Mouse (Mus musculus) heart, postnatal 14 days (tissue): Measurements from ENCODE around the gene Ptpra. TPM values are rescaled to one million over a fixed set of nuclear protein-coding genes. Genes with fewer than 3 reads are reported as not detected.
"Not testable (repeated sequence)": the region's sequence is repeated elsewhere in the genome, so short reads cannot be mapped to it uniquely, and the experiment has no call there.

Experiments
- DNase-seq, 2 experiments: peaks; one replicate each; pipeline ENCODE4 v3.0.0; 2021 to 2022
- intact Hi-C: fragments of 180-260 bp; cut with DNase I; formaldehyde crosslinking; loops from one replicate; pipeline ENCODE4 v1.15.1; 2025
- total RNA-seq, 2 experiments: library from RNA; stranded (reverse); gene quantifications; 2 replicates each; pipeline ENCODE4 v1.2.3; 2021

Gene Ptpra
- total RNA-seq, 2 experiments from 2014 or later: 61.8 to 63.8 TPM

DNA sequence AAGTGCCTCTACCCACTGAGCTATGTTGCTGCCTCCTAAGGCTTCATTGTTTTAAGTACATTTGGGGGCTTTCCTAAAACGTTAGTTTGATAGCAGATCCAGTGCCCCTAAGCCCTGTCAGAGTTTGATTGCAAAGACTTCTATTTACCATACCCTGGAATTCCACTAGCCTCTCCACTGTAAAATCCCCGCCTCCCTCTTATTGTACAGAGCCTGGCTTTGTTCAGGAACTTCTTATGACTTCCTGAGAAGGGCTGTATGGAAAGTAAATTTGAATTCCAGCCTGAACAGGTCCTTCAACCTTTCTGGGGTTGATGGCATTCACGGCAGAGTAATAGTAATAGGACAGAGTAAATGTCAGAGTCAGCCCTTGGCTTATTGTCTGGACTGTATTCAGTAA is 86.8 kb downstream of the Ptpra start:
- no peak for DNase-seq
- intact Hi-C loops: no loop called here

DNA sequence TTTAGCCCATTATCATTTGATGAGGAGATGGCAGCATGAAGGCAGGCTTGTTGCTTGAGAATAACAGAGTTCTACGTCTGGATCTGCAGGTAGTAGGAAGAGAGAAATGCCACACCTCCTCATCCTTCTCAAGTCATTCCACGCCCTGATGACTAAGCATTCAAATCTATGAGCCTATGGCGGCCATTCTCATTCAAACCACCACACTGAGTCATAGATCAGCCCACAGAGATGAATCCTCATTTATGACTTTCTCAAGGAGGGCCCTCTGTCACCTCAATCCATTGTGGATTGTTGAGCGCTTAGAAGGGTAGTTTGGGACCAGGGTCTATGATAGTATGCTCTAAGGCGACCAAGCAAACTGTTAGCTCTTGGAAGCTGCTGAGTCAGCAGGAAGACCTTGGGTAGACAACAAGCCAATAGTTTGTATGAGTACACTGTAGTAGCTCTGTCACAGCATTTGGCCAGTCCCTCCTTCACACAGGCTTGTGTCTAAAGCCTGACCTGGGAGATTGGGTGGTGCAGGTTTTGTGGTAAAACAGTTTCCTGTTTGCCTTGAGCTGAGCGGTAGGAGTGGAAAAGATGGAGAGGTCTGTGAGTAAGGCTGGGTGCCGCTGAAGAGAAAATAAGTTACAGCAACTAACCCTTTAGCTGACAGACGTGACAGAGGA is 88.9 kb downstream of the Ptpra start:
- DNase-seq: no peak
- intact Hi-C loops: no loop called here

DNA sequence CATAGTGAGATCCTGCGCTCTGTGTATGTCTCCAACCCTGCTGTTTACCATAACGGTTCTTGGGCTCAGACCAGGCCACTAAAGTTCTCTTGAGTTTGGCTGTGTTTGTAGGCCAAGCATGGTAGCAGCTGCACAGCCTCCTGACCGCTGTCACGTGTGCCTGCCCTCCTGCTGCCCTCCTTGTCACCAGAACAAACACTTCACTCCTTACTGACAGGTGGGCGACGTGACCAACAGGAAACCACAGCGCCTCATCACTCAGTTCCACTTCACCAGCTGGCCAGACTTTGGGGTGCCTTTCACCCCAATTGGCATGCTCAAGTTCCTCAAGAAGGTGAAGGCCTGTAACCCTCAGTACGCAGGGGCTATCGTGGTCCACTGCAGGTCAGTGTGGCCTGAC is 90.2 kb downstream of the Ptpra start:
- intact Hi-C loops: no loop called here
- no peak for DNase-seq

DNA sequence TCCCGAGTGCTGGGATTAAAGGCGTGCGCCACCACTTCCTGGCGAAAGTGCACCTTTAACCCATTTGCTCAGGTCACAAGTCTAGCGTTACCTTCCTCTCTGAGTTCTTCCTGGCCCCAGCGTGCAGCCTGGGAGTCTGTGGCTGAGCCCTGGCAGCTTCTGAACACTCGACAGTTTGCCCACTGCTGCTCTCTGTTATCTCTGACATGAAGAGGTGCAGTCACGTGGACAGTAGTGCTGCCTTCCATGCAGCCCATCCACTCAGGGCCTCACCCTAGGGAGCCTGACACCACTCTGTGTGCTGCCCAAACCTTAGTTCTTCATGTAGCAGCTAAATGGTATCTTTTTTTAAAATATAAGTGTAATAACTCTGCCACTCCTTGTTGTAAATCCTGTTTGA is 96.9 kb downstream of the Ptpra start:
- intact Hi-C loops: no loop called here
- no peak for DNase-seq

DNA sequence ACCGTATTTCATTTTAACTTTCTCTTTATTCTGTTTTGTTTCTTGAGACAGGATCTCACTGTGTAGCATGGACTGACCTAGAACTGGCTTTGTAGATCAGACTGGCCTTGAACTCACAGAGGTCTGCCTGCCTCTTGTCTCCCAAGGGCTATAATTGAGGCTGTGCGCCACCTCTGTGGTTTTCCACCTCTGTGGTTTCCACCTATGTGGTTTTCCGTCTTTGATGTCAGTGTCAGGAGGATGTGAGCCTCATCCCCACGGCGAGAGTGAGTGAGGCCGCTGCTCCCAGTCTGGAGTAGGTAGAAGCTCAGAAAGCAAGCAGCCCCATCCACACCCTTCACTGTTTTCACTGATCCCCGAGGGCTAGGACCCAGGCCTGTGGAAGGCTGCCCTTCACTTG is 104.8 kb downstream of the Ptpra start:
- no peak for DNase-seq
- intact Hi-C loops: no loop called here

DNA sequence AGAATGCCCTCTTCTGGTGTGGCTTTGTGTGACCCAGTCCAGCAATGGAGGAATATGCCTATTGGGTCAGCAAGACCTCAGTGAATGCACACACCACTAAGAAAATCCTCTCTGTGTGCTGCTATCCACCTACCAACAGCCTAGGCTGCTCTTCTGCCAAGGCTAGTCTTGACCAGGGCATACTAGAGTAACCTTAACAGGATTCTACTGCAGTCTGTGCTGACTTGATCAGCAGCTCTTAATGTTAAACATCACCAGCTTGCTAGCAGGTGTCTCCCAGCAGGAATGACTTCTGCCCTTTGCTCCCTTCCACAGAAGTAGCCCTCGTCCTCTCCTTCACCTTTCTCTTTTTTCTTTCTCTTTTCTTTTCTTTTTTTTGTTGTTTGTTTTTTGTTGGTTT is 106.2 kb downstream of the Ptpra start:
- intact Hi-C loops: no loop called here
- DNase-seq: no peak

- intact Hi-C loops: no loop called here
- DNase-seq: no peak
Observed at GRCm38 (mm10) chr2:130557462-130557861, 107.4 kb downstream of the Ptpra start.

- intact Hi-C loops: no loop called here
- no peak for DNase-seq
Observed at GRCm38 (mm10) chr2:130558015-130558414, 107.9 kb downstream of the Ptpra start.

- peak; percentile 93 to 94 for DNase-seq
- intact Hi-C loops: loop anchor here (2.0 kb wide), 1 partner anchor 33 kb away; no protein-coding TSS in a partner anchor
Observed at GRCm38 (mm10) chr2:130563212-130564055, 113.4 kb downstream of the Ptpra start, which contains the start of gene Mrps26. Mrps26 (plus strand) TSS chr2:130563742.

- intact Hi-C loops: loop anchor here (2.0 kb wide), 1 partner anchor 33 kb away; no protein-coding TSS in a partner anchor
- DNase-seq: no peak
Observed at GRCm38 (mm10) chr2:130564063-130564462, 114.0 kb downstream of the Ptpra start.

DNA sequence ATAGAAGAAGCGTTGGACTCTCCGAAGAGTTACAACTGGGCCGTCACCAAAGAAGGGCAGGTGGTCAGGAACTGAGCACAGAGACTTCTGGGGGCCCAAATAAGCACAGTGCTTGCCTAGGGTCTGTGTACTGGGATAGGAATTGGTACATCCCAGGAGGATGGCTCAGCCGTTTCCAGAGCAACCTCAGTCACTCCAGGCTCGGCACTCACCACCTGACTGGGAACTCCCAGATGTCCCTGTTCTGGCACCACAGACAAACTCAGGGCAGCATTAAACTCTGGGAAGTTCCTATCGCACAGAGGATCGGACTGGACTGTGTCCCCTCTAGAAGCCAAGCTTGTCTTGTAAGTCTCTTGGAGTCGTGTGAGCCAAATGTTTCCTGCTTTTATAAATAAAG is 114.9 kb downstream of the Ptpra start:
- no peak for DNase-seq
- intact Hi-C loops: loop anchor here (2.0 kb wide), 1 partner anchor 32 kb away; no protein-coding TSS in a partner anchor

DNA sequence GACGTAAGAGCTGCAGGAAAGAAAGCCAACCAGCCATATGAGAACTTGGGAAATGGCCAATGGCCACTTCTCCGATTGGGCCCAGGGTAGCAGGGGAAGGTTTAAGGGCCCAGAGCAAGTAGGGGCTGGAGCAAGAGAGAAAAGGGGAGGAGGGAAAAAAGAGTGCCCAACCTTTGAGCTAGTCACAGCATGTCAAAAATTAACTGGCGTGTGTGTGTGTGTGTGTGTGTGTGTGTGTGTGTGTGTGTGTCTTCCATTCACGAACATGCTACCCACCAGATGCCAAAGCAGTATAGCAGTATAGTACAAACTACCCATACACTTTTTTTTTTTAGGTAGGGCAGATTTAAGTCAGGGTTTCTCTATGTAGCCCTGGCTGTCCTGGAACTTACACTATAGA is 118.8 kb downstream of the Ptpra start:
- DNase-seq: no peak
- intact Hi-C loops: no loop called here

GRCm38 (mm10) chr2:130569926-130570325 is 119.8 kb downstream of the Ptpra start:
- intact Hi-C loops: no loop called here

GRCm38 (mm10) chr2:130574960-130575359 is 124.9 kb downstream of the Ptpra start:
- intact Hi-C loops: no loop called here
- DNase-seq: no peak

More at GRCm38 (mm10) chr2:130569926-130570325, 119.8 kb downstream of the Ptpra start:
- no peak for DNase-seq

DNA sequence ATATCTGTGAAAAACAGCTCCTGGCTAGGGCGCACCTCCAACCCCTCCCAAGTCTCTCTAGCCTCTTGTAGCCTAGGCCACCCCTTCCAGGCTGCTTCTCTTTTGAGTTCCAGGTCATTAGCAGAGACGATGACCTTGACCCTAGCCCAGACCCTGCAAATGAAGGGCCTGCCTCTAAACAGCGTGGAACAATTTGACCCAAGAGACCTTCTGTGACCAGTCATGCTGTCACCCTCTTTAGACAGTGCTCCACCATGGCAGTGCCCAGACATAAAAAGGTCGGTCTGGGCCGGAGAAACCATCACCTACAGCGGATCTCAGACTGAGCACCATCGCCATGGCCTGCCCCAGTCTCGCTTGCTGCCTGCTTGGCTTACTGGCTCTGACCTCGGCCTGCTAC is 125.8 kb downstream of the Ptpra start, which contains the start of gene Oxt:
Gene Oxt, plus strand, starts transcription at position 301 of the 400 bp plus-strand sequence.
- no peak for DNase-seq
- intact Hi-C loops: no loop called here

DNA sequence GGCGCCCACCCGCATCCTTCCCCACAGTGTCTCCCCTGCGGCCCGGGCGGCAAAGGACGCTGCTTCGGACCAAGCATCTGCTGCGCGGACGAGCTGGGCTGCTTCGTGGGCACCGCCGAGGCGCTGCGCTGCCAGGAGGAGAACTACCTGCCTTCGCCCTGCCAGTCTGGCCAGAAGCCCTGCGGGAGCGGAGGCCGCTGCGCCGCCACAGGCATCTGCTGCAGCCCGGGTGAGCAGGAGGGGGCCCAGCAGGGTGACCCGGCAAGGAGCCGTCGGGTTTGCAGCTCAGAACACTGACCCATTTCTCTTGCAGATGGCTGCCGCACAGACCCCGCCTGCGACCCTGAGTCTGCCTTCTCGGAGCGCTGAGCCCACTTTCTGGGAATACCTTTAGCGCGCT is 126.5 kb downstream of the Ptpra start:
- intact Hi-C loops: not testable (repeated sequence)

DNA sequence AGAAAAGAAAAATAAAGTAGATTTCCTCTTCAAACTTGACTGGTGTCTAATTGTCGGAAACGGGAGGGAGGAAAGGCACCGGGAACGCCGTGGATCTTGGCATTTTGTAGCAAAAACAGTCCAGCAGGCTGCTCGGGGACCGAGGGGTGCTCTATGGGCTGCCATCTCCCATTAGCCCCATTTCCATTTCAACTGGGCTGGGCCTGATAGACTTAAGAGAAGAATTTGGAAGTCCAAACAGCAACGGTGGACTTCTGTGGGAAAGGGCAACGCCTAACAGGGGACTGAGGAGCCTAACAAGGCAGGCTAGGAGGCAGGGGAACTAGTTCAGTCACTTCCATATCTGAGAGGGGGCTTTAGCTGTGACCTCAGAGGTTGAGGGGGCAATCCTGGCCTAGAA is 126.9 kb downstream of the Ptpra start:
- DNase-seq: no peak
- intact Hi-C loops: no loop called here

More for the DNA sequence above, 126.5 kb downstream of the Ptpra start:
- DNase-seq: peak in 1 of 2 experiments; percentile 31

DNA sequence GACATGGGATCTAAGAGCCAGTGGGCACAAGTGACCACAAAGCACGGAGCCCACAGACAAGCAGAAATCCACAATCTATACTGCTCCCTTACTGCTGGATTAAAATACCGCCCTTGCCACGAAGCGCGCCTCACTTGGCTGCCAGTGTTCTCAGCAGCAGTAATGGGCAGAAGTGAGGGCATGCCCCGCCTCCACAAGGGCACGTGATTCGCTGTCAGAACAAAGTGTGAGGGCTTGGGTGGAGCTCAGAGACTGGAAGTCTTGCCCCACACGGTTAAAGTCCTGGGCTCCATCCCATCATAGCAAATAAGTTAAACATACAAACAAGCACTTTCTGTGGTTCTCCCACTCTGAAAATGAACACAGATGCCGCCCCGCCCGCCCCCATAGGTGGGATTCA is 127.6 kb downstream of the Ptpra start:
- intact Hi-C loops: no loop called here
- DNase-seq: peak; percentile 33 to 41

GRCm38 (mm10) chr2:130578148-130578547 is 128.1 kb downstream of the Ptpra start:
- DNase-seq: peak; percentile 51 to 68
- intact Hi-C loops: no loop called here

DNA sequence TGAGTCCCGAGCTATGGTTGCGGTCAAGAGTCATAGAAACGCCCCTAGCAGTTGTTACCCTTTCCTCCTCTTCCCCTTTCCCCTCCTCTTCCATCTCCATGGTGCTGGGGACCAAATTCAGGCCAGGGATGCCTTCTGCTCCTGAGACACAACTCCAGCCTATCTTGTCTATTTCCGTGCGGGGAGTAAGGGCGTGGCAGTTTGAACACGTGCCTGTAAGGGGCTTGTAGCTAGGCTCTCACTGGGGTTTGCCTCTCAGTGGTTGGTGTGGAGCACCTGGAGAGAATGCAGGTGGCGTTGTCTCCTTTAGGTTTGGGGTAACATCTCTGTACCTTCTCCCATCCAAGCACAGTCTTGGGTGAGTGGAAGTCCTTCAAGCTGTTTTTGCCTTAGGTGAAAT is 129.7 kb downstream of the Ptpra start:
- DNase-seq: no peak
- intact Hi-C loops: no loop called here

- intact Hi-C loops: no loop called here
Observed at GRCm38 (mm10) chr2:130581201-130581600, 131.1 kb downstream of the Ptpra start.

More at GRCm38 (mm10) chr2:130581201-130581600, 131.1 kb downstream of the Ptpra start:
- no peak for DNase-seq
